13 mouse cellular contexts compared by ENCODE assay signal in genomic region chrX:143902300-143902699, GRCm38 (mm10). TPM values are rescaled to one million over a fixed set of nuclear protein-coding genes. Genes with fewer than 3 reads are reported as not detected.
DNase-seq lines count a peak whose midpoint lies in the region; ATAC-seq lines count a peak whose summit lies in the region.
"Had no signal": no experiment of that assay in that cellular context is flagged by ENCODE, and none has a peak within 500 bp of the region (broad histone marks: within the 10 kb centered on the region; RNA-seq: fewer than 3 reads in every experiment).

No protein-coding gene starts in this region.

- peaks cover 6% of the 10 kb centered on the region; the same call in 1 of the 2 replicates for H3K4me1 ChIP-seq in forebrain, embryonic 14.5 days (ENCODE audit: control insufficient read depth, insufficient read depth, low read length)
- peaks cover 42% of the 10 kb centered on the region for H3K4me1 ChIP-seq in neural tube, embryonic 13.5 days (replicated peaks)
- H3K4me1 ChIP-seq: limb, embryonic 13.5 days had no signal

- 29% methylated on average over 8 of the region's 8 CpGs for whole genome bisulfite sequencing in forebrain, embryonic 14.5 days
- 42% methylated on average over 8 of the region's 8 CpGs for WGBS in neural tube, embryonic 13.5 days

- H3K9ac ChIP-seq in forebrain, embryonic 14.5 days (ENCODE audit: low read length) = peak overlapping the region; percentile 53
- peak overlapping the region; percentile 54 for H3K9ac ChIP-seq in neural tube, embryonic 13.5 days
- H3K9ac ChIP-seq: limb, embryonic 13.5 days had no signal

- no peaks in the 10 kb centered on the region for H3K36me3 ChIP-seq in forebrain, embryonic 14.5 days (ENCODE audit: control insufficient read depth, insufficient read depth, low read length)
- H3K36me3 ChIP-seq in neural tube, embryonic 13.5 days = no peaks in the 10 kb centered on the region
- H3K36me3 ChIP-seq: G1E; limb, embryonic 13.5 days had no signal

- no peak overlapping the region for H3K4me3 ChIP-seq in forebrain, embryonic 14.5 days (ENCODE audit: low read depth, low read length)
- no peak overlapping the region for H3K4me3 ChIP-seq in neural tube, embryonic 13.5 days
- H3K4me3 ChIP-seq: limb, embryonic 13.5 days had no signal

- H3K27me3 ChIP-seq in forebrain, embryonic 14.5 days (replicated peaks; ENCODE audit: control insufficient read depth, insufficient read depth, low read length) = no peaks in the 10 kb centered on the region
- H3K27me3 ChIP-seq in neural tube, embryonic 13.5 days = peaks cover 8% of the 10 kb centered on the region; the same call in 1 of the 2 replicates

- ATAC-seq in forebrain, embryonic 14.5 days = peak; percentile 91
- peak; percentile 88 for ATAC-seq in neural tube, embryonic 13.5 days (ENCODE audit: low read depth)

- peak overlapping the region; percentile 91 for H3K27ac ChIP-seq in forebrain, embryonic 14.5 days (ENCODE audit: low read depth, low read length)
- peak overlapping the region; percentile 86 for H3K27ac ChIP-seq in neural tube, embryonic 13.5 days (replicated peaks)
- H3K27ac ChIP-seq: limb, embryonic 13.5 days had no signal

- peak overlapping the region; percentile 30 for H3K4me2 ChIP-seq in forebrain, embryonic 14.5 days (ENCODE audit: low read length)
- peak overlapping the region; percentile 36 for H3K4me2 ChIP-seq in neural tube, embryonic 13.5 days
- H3K4me2 ChIP-seq: limb, embryonic 13.5 days had no signal

- no peaks in the 10 kb centered on the region for H3K9me3 ChIP-seq in forebrain, embryonic 14.5 days (replicated peaks; ENCODE audit: control insufficient read depth, low read length)
- H3K9me3 ChIP-seq in neural tube, embryonic 13.5 days = no peaks in the 10 kb centered on the region
- H3K9me3 ChIP-seq: G1E; limb, embryonic 13.5 days had no signal

- peak; percentile 58 for DNase-seq in brain, embryonic 18.5 days (ENCODE audit: low read depth, low spot score)
- peak; percentile 92 for DNase-seq in forebrain, embryonic 14.5 days (ENCODE audit: low spot score)
- peak; percentile 13 to 38 for DNase-seq in layer of hippocampus, postnatal 10 days (ENCODE audit: low spot score in 2 of 2)
- no peak for DNase-seq in spleen, adult 12 weeks (ENCODE audit: low spot score)
- DNase-seq in kidney, postnatal 10 days = no peak
- DNase-seq in cerebellum, adult 11 months = no peak
- DNase-seq: adrenal gland, postnatal 36 days; kidney, adult 8-10 months; lung, postnatal 36 days; thymus, postnatal 36 days had no signal

RNA-seq across cellular contexts. Expression of gene Dcx, which starts 30.8 kb away (rescaled TPM):
- polyA plus RNA-seq in forebrain, embryonic 14.5 days (2014; fragmentation: Nextera tagmentation; extraction: Ambion mirVana) = 233 and 299 TPM in 2 replicates
- 100 to 1,000 TPM; 158 to 179 TPM for total RNA-seq in layer of hippocampus, postnatal 10 days (2021)
- polyA plus RNA-seq in neural tube, embryonic 13.5 days (2015; fragmentation: Nextera tagmentation; extraction: Ambion mirVana) = 302 and 319 TPM in 2 replicates

Comparison
In these comparisons a context has a peak if more than half of its experiments do, and no peak if none do; other contexts are left out.
1. DNase-seq: peak in brain, embryonic 18.5 days (single experiment), forebrain, embryonic 14.5 days (single experiment) and layer of hippocampus, postnatal 10 days (2 of 2); none in spleen, adult 12 weeks (single experiment), kidney, postnatal 10 days (single experiment) and cerebellum, adult 11 months (single experiment).